Mouse (Mus musculus): ENCODE results near the gene Olfr401. TPM values are rescaled to one million over a fixed set of nuclear protein-coding genes. Genes with fewer than 3 reads are reported as not detected.
"Not testable (repeated sequence)": the region's sequence is repeated elsewhere in the genome, so short reads cannot be mapped to it uniquely, and the experiment has no call there.

Gene Olfr401
- total RNA-seq (2015; ENCODE audit: low replicate concordance) = not detected in 2 replicates
- total RNA-seq (2017; ENCODE audit: low replicate concordance) = not detected in 2 replicates

- no peak for ATAC-seq (replicated peaks; ENCODE audit: low FRiP score, poor library complexity, severe bottlenecking)
Observed at GRCm38 (mm10) chr11:74113412-74113811, at the start of gene Olfr401. Olfr401 (plus strand) TSS chr11:74113712.

- ATAC-seq (replicated peaks; ENCODE audit: low FRiP score, poor library complexity, severe bottlenecking) = no peak
Observed at GRCm38 (mm10) chr11:74069655-74070054, 43.9 kb upstream of the Olfr401 start, which contains the start of gene Zfp616. Zfp616 (plus strand) TSS chr11:74069955.

- ATAC-seq (replicated peaks; ENCODE audit: low FRiP score, poor library complexity, severe bottlenecking) = no peak
Observed at GRCm38 (mm10) chr11:74100724-74101123, 12.8 kb upstream of the Olfr401 start.

- ATAC-seq (replicated peaks; ENCODE audit: low FRiP score, poor library complexity, severe bottlenecking) = no peak
Observed at GRCm38 (mm10) chr11:74101507-74101906, 12.0 kb upstream of the Olfr401 start.

- no peak for ATAC-seq (replicated peaks; ENCODE audit: low FRiP score, poor library complexity, severe bottlenecking)
Observed at GRCm38 (mm10) chr11:74105066-74105465, 8.4 kb upstream of the Olfr401 start.

- ATAC-seq (replicated peaks; ENCODE audit: low FRiP score, poor library complexity, severe bottlenecking) = not testable (repeated sequence)
Observed at GRCm38 (mm10) chr11:74140001-74140400, 26.5 kb downstream of the Olfr401 start.

- ATAC-seq (replicated peaks; ENCODE audit: low FRiP score, poor library complexity, severe bottlenecking) = no peak
Observed at GRCm38 (mm10) chr11:74145866-74146265, 32.4 kb downstream of the Olfr401 start.

GRCm38 (mm10) chr11:74153229-74153628, 39.7 kb downstream of the Olfr401 start, which contains the start of gene Olfr402:
Olfr402 (plus strand) TSS chr11:74153529.
- ATAC-seq (replicated peaks; ENCODE audit: low FRiP score, poor library complexity, severe bottlenecking) = no peak

- ATAC-seq (replicated peaks; ENCODE audit: low FRiP score, poor library complexity, severe bottlenecking) = no peak
Observed at GRCm38 (mm10) chr11:74168771-74169170, 55.3 kb downstream of the Olfr401 start.

Other genes starting within 250 kb of the Olfr401 start
- gene Olfr394, start 222.9 kb upstream of the Olfr401 start, total RNA-seq (2015; ENCODE audit: low replicate concordance) = not detected in 2 replicates
- under 0.01 TPM in 1 of 2 replicates, not detected in the other for gene Olfr394, start 222.9 kb upstream of the Olfr401 start, total RNA-seq (2017; ENCODE audit: low replicate concordance)
- not detected in 2 replicates for gene Olfr395, start 204.4 kb upstream of the Olfr401 start, total RNA-seq (2015; ENCODE audit: low replicate concordance)
- gene Olfr395, start 204.4 kb upstream of the Olfr401 start, total RNA-seq (2017; ENCODE audit: low replicate concordance) = not detected in 2 replicates
- not detected in 2 replicates for gene Olfr23, start 177.0 kb upstream of the Olfr401 start, total RNA-seq (2015; ENCODE audit: low replicate concordance)
- gene Olfr23, start 177.0 kb upstream of the Olfr401 start, total RNA-seq (2017; ENCODE audit: low replicate concordance) = not detected in 2 replicates
- not detected in 2 replicates for gene Olfr397, start 152.9 kb upstream of the Olfr401 start, total RNA-seq (2015; ENCODE audit: low replicate concordance)
- gene Olfr397, start 152.9 kb upstream of the Olfr401 start, total RNA-seq (2017; ENCODE audit: low replicate concordance) = 0.28 TPM in 1 of 2 replicates, not detected in the other
- not detected in 2 replicates for gene Olfr398, start 123.3 kb upstream of the Olfr401 start, total RNA-seq (2015; ENCODE audit: low replicate concordance)
- not detected in 2 replicates for gene Olfr398, start 123.3 kb upstream of the Olfr401 start, total RNA-seq (2017; ENCODE audit: low replicate concordance)
- not detected in 2 replicates for gene Olfr139, start 57.2 kb upstream of the Olfr401 start, total RNA-seq (2015; ENCODE audit: low replicate concordance)
- not detected in 2 replicates for gene Olfr139, start 57.2 kb upstream of the Olfr401 start, total RNA-seq (2017; ENCODE audit: low replicate concordance)
- not detected in 2 replicates for gene Olfr399, start 57.1 kb upstream of the Olfr401 start, total RNA-seq (2015; ENCODE audit: low replicate concordance)
- not detected in 2 replicates for gene Olfr399, start 57.1 kb upstream of the Olfr401 start, total RNA-seq (2017; ENCODE audit: low replicate concordance)
- gene Zfp616, start 43.8 kb upstream of the Olfr401 start, total RNA-seq (2015; ENCODE audit: low replicate concordance) = not detected in 2 replicates
- not detected in 2 replicates for gene Zfp616, start 43.8 kb upstream of the Olfr401 start, total RNA-seq (2017; ENCODE audit: low replicate concordance)
- gene Olfr402, start 39.8 kb downstream of the Olfr401 start, total RNA-seq (2015; ENCODE audit: low replicate concordance) = not detected in 2 replicates
- not detected in 2 replicates for gene Olfr402, start 39.8 kb downstream of the Olfr401 start, total RNA-seq (2017; ENCODE audit: low replicate concordance)
- gene Olfr403, start 72.5 kb downstream of the Olfr401 start, total RNA-seq (2015; ENCODE audit: low replicate concordance) = not detected in 2 replicates
- gene Olfr403, start 72.5 kb downstream of the Olfr401 start, total RNA-seq (2017; ENCODE audit: low replicate concordance) = not detected in 2 replicates
- not detected in 2 replicates for gene Olfr43, start 97.7 kb downstream of the Olfr401 start, total RNA-seq (2015; ENCODE audit: low replicate concordance)
- gene Olfr43, start 97.7 kb downstream of the Olfr401 start, total RNA-seq (2017; ENCODE audit: low replicate concordance) = not detected in 2 replicates
- gene Olfr406, start 146.1 kb downstream of the Olfr401 start, total RNA-seq (2015; ENCODE audit: low replicate concordance) = not detected in 2 replicates
- not detected in 2 replicates for gene Olfr406, start 146.1 kb downstream of the Olfr401 start, total RNA-seq (2017; ENCODE audit: low replicate concordance)
- not detected in 2 replicates for gene Olfr59, start 170.0 kb downstream of the Olfr401 start, total RNA-seq (2015; ENCODE audit: low replicate concordance)
- gene Olfr59, start 170.0 kb downstream of the Olfr401 start, total RNA-seq (2017; ENCODE audit: low replicate concordance) = not detected in 2 replicates
- gene Olfr410, start 224.3 kb downstream of the Olfr401 start, total RNA-seq (2015; ENCODE audit: low replicate concordance) = not detected in 2 replicates
- 0.09 and 0.56 TPM in 2 replicates for gene Olfr410, start 224.3 kb downstream of the Olfr401 start, total RNA-seq (2017; ENCODE audit: low replicate concordance)
- gene Olfr411, start 238.9 kb downstream of the Olfr401 start, total RNA-seq (2015; ENCODE audit: low replicate concordance) = not detected in 2 replicates
- not detected in 2 replicates for gene Olfr411, start 238.9 kb downstream of the Olfr401 start, total RNA-seq (2017; ENCODE audit: low replicate concordance)
- gene Olfr412, start 248.4 kb downstream of the Olfr401 start, total RNA-seq (2015; ENCODE audit: low replicate concordance) = not detected in 2 replicates
- not detected in 2 replicates for gene Olfr412, start 248.4 kb downstream of the Olfr401 start, total RNA-seq (2017; ENCODE audit: low replicate concordance)